Mouse (Mus musculus): Measurements from ENCODE around the gene P4ha1.

P4ha1 gene

GRCm38 (mm10) chr10:59323488-59324161, 529 bp downstream of the P4ha1 start:
- DNase-seq (ENCODE audit: low read depth, low spot score): peak; percentile 50

GRCm38 (mm10) chr10:59324311-59325165, 1.4 kb downstream of the P4ha1 start:
- DNase-seq (ENCODE audit: low read depth, low spot score): no peak

GRCm38 (mm10) chr10:59326612-59327315, 3.7 kb downstream of the P4ha1 start:
- no peak for DNase-seq (ENCODE audit: low read depth, low spot score)

- no peak for DNase-seq (ENCODE audit: low read depth, low spot score)
These were observed 4.2 kb downstream of the P4ha1 start for GRCm38 (mm10) chr10:59327316-59327710.

- no peak for DNase-seq (ENCODE audit: low read depth, low spot score)
These were observed 8.6 kb downstream of the P4ha1 start for GRCm38 (mm10) chr10:59331546-59332256.

- DNase-seq (ENCODE audit: low read depth, low spot score): no peak
These were observed 10.3 kb downstream of the P4ha1 start for GRCm38 (mm10) chr10:59333400-59333799.

GRCm38 (mm10) chr10:59334899-59335798, 12.1 kb downstream of the P4ha1 start:
- DNase-seq (ENCODE audit: low read depth, low spot score): no peak

- DNase-seq (ENCODE audit: low read depth, low spot score): no peak
These were observed 13.0 kb downstream of the P4ha1 start for GRCm38 (mm10) chr10:59336124-59336523.

- DNase-seq (ENCODE audit: low read depth, low spot score): no peak
These were observed 23.5 kb downstream of the P4ha1 start for GRCm38 (mm10) chr10:59346560-59346959.

- DNase-seq (ENCODE audit: low read depth, low spot score): no peak
These were observed 25.1 kb downstream of the P4ha1 start for GRCm38 (mm10) chr10:59348200-59348599.

- DNase-seq (ENCODE audit: low read depth, low spot score): no peak
These were observed 26.4 kb downstream of the P4ha1 start for GRCm38 (mm10) chr10:59349536-59349935.

- DNase-seq (ENCODE audit: low read depth, low spot score): no peak
These were observed 30.0 kb downstream of the P4ha1 start for GRCm38 (mm10) chr10:59353065-59353464.

- no peak for DNase-seq (ENCODE audit: low read depth, low spot score)
These were observed 31.0 kb downstream of the P4ha1 start for GRCm38 (mm10) chr10:59354120-59354519.

- DNase-seq (ENCODE audit: low read depth, low spot score): no peak
These were observed 31.9 kb downstream of the P4ha1 start for GRCm38 (mm10) chr10:59355020-59355419.

- DNase-seq (ENCODE audit: low read depth, low spot score): no peak
These were observed 35.6 kb downstream of the P4ha1 start for GRCm38 (mm10) chr10:59358744-59359143.

GRCm38 (mm10) chr10:59363208-59363607, 40.1 kb downstream of the P4ha1 start:
- DNase-seq (ENCODE audit: low read depth, low spot score): no peak

- DNase-seq (ENCODE audit: low read depth, low spot score): no peak
These were observed 41.5 kb downstream of the P4ha1 start for GRCm38 (mm10) chr10:59364551-59364950.

GRCm38 (mm10) chr10:59365804-59366589, 42.9 kb downstream of the P4ha1 start:
- DNase-seq (ENCODE audit: low read depth, low spot score): no peak

- DNase-seq (ENCODE audit: low read depth, low spot score): no peak
These were observed 43.6 kb downstream of the P4ha1 start for GRCm38 (mm10) chr10:59366746-59367145.

- DNase-seq (ENCODE audit: low read depth, low spot score): no peak
These were observed 44.1 kb downstream of the P4ha1 start for GRCm38 (mm10) chr10:59367206-59367605.
